In genomic region chr14:73303193-73303592, GRCm38 (mm10) we compare ENCODE assay signal across 7 mouse cellular contexts. TPM values are rescaled to one million over a fixed set of nuclear protein-coding genes. Genes with fewer than 3 reads are reported as not detected.
A peak's percentile ranks its signal among the peaks of the same experiment; 100 is the strongest.
DNase-seq lines count a peak whose midpoint lies in the region; ATAC-seq lines count a peak whose summit lies in the region.

No protein-coding gene starts in this region.

- H3K36me3 ChIP-seq in kidney, embryonic 14.5 days (ENCODE audit: control insufficient read depth, insufficient read depth, low read length): no peaks in the 10 kb centered on the region

- no peaks in the 10 kb centered on the region for H3K9me3 ChIP-seq in kidney, embryonic 14.5 days (ENCODE audit: control insufficient read depth, low read length)

- ATAC-seq in kidney, embryonic 14.5 days (ENCODE audit: low FRiP score, low TSS enrichment): no peak
- peak; percentile 86 for ATAC-seq in CD4-positive, CD25-positive, alpha-beta regulatory T cell, adult 4 months

- H3K27ac ChIP-seq in kidney, embryonic 14.5 days (ENCODE audit: low read depth, low read length): no peak overlapping the region

- intact Hi-C loops in left cerebral cortex, postnatal 36 days (cut with DNase I): loop anchor here (1.0 kb wide), 1 partner anchor 197 kb away; no protein-coding TSS in a partner anchor

- DNase-seq in kidney, adult 9 months: peak; percentile 62
- DNase-seq in MN1 (ENCODE audit: low spot score): peak; percentile 61
- peak; percentile 49 for DNase-seq in embryo, embryonic 11.5 days (ENCODE audit: low read depth, low spot score)
- peak; percentile 8 to 31 for DNase-seq in left cerebral cortex, postnatal 36 days (ENCODE audit: low spot score in 2 of 2)
- peak; percentile 30 for DNase-seq in right cerebral cortex, postnatal 4 days

- H3K27me3 ChIP-seq in kidney, embryonic 14.5 days (ENCODE audit: control insufficient read depth, insufficient read depth, low read length): no peaks in the 10 kb centered on the region

- H3K9ac ChIP-seq in kidney, embryonic 14.5 days (ENCODE audit: low read depth, low read length): no peak overlapping the region

- WGBS in kidney, embryonic 14.5 days: 34% methylated on average over 3 of the region's 3 CpGs

- no peak overlapping the region for H3K4me3 ChIP-seq in kidney, embryonic 14.5 days (ENCODE audit: low read length)

- H3K4me1 ChIP-seq in kidney, embryonic 14.5 days (ENCODE audit: control insufficient read depth, insufficient read depth, low read length): no peaks in the 10 kb centered on the region

- H3K4me2 ChIP-seq in kidney, embryonic 14.5 days (replicated peaks; ENCODE audit: low read depth, low read length): no peak overlapping the region

RNA-seq across cellular contexts. Expression of gene Rb1, which starts 22.4 kb away (rescaled TPM):
- polyA plus RNA-seq in kidney, embryonic 14.5 days (2014; fragmentation: Nextera tagmentation; extraction: Ambion mirVana): 29.9 and 32.7 TPM in 2 replicates
- polyA plus RNA-seq in CD4-positive, CD25-positive, alpha-beta regulatory T cell, adult 4 months (2017; shearing (Covaris generic)): 10 to 100 TPM; 10.0 to 85.9 TPM
- total RNA-seq in left cerebral cortex, postnatal 36 days (2021): 10 to 100 TPM; 27.4 to 33.2 TPM
